Mouse (Mus musculus): Measurements from ENCODE around the gene Ntn1.

Gene Ntn1

DNA sequence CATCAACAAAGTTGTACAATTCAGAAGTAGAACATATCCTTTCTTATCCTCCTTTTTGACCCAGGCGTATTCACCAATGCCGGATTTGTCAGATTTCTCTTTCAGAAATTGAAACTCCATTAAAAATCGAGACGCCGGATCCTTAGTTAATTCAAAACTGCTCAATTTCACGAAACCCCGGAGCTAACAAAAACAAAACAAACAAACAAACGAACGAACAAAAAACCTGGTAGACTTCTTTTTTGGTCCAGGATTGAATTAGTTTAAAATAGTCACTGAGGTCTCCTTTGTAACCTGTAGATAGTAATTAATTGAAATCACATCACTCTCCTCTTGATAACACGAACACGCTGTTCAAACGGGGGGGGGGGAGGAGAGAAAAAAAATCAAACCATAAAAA lies 16.5 kb downstream of the Ntn1 start:
- DNase-seq (ENCODE audit: low spot score in 2 of 2): no peak

DNA sequence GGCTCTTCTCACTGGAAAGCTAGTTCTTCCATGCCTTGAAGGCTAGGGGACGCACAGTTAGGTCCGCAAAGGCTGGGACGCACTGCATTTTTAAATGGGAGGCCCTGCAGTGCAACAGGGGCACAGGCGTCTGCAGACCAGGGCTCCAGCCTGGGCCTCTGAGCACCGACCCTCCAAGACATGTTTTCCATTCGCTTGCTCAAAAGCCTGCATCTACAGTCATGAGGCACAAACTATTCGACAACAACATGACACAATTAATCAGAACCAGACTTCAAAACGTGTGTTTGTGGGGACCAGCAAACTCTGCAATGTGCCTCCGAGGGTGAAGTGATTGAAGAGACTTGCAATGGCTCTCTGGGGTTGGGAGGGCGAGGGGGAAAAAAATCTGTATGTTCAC lies 17.1 kb downstream of the Ntn1 start:
- DNase-seq (ENCODE audit: low spot score in 2 of 2): no peak

GRCm38 (mm10) chr11:68381833-68382232 lies 18.8 kb downstream of the Ntn1 start:
- no peak for DNase-seq (ENCODE audit: low spot score in 2 of 2)

- DNase-seq (ENCODE audit: low spot score in 2 of 2): no peak
Observed at GRCm38 (mm10) chr11:68381318-68381717, 19.3 kb downstream of the Ntn1 start.

DNA sequence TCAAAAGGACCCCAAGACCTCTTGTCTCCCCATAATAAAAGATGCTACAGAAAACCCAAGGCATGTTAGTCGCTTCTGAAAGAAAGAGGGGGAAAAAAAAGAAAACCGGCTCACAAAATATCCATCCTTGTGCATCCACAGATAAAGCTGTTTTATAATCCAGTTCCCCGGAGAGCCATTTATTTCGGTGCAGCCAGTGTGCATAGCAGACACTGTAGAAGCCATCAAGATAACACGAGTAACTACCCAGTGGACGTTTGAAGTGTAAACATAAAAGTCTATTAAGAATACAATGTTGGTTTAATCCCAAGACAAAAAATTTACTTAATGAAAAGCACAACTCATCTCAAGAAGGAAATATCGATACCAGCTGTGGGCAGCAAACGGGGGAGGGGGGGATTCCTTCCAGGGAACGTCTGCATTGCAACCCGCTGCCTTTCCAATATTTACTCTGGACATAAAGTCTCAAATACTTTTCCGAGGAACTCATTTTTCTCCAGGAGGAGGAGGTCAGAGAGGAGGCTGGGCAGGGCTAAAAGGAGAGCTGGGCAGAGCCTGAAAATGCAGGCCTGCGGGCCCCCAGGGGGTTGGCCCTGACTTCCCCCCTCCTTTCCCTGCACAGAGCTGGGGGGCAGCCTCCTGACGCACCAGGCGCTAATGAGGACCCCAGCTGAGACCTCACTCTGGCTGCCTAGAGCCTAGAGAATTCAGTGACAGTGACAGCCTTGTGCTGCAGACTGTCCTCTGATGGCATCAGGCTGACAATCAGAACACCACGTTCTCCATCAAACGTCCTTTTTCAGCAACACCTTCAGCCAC lies 21.5 kb downstream of the Ntn1 start:
- DNase-seq (ENCODE audit: low spot score in 2 of 2): no peak

GRCm38 (mm10) chr11:68378419-68378818 lies 22.2 kb downstream of the Ntn1 start:
- no peak for DNase-seq (ENCODE audit: low spot score in 2 of 2)

- no peak for DNase-seq (ENCODE audit: low spot score in 2 of 2)
Observed at GRCm38 (mm10) chr11:68373105-68373504, 27.5 kb downstream of the Ntn1 start.

DNA sequence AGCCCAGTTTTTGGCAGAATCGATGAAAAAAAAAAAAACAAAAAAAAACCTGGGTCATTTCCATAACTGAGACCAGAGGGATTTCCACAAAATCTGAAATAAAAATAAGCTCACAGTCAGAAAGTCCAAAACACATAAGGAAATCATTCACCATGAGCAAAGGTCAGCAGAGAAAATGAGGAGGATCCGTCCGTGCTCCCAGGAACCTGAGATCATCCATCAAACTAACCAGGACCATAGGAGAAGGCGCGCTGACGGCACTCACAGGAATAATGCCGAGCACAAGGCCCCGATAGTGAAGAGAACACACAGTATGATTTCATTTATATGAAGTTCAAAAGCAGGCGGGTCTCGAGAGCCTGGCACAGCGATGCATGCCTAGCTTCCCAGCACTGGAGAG lies 29.0 kb downstream of the Ntn1 start:
- no peak for DNase-seq (ENCODE audit: low spot score in 2 of 2)

DNA sequence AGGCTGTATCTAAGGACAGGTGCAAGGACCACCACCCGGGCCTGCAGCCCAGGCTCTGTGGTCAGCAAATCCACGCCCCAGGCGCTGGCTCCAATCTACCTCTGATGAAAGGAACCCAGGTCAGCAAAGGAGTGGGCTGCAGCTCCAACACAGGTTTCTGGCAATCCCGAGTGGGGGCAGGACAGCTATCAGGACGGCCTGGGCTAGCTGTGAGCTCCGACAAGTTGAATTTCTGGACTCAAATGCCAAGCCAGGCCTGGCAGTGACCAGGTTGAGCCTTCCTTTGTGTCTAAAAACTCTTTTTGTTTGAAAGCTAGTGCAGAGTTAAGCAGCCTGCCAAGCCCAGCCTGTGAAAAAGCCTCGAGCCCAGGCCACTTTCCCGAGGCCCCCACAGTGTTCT lies 43.7 kb downstream of the Ntn1 start:
- DNase-seq (ENCODE audit: low spot score in 2 of 2): peak in 1 of 2 experiments; percentile 35

DNA sequence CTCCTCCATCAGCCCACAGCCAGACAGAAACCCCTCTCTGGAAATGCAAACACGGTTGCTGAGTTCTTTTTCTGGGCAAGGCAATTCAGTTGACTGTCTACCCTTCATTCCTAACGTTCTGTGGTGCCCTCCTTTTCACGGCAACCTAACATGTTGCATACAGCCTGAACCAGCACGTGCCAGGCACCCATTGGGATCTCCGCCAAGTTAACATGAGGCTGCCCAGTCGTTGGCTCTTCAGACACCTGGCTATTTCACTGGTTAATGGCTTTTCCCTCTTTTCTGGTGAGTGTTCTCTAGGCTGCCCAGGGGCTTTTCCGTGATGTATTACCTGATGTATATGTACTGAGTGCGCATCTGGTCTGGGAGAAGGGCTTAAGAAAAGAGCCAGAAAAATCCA lies 45.1 kb downstream of the Ntn1 start:
- DNase-seq (ENCODE audit: low spot score in 2 of 2): no peak

DNA sequence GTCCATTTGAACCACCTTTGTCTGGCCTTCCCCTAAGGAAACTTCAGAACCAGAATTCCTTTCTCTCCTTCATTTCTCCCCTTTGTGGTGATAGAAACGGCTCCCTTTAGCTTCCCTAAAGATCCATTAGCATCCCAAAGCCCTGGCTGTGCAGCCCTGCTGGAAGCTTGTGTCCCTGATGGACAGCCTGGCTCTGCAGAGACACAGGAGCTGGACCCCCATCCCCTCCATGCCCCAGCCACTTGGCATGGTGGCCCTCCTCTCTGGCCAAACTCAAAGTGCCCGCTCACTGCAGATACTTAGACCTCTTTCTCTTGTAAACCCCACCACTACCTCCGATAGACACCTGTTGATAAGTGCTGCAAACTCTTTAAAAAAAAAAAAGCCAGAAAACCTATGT lies 45.8 kb downstream of the Ntn1 start:
- DNase-seq (ENCODE audit: low spot score in 2 of 2): no peak

DNA sequence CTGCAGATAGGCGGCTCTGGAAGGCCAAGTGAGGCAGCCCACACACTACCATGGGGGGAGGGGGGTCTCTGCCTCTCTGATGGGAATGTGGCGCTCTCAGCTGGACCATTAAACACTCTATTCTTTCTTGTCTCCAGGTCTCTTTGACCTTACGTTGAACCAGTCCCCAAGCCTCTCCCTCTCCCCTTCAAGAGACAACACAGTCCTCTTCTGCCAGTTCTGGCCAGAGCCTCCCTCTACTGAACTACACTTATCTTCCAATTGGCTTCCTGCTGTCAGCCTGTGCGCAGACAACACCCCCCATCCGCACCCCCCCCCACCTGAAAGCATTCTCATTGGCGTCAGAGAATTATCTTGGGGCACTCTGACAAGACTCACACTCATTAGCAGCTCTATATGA lies 48.4 kb downstream of the Ntn1 start:
- no peak for DNase-seq (ENCODE audit: low spot score in 2 of 2)

DNA sequence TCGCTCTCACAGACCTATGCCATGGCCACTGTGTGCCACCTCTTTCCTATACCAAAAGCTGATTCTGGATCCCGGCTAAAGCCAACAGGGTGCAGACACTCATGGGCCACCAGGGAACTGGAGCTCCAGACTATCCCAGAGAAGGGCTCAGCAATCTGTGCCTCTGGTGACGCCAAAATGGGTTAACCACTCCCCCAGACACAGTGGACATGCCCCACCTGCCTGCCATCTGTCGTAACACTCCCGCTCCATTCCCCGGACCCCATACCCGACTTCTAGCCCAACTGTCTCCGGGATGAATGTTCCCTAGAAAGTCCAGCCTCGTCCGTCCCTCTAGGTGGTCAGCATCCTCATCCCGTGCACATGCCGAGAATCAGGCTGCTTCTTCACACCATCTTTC lies 51.8 kb downstream of the Ntn1 start:
- DNase-seq (ENCODE audit: low spot score in 2 of 2): no peak

GRCm38 (mm10) chr11:68348083-68348482 lies 52.5 kb downstream of the Ntn1 start:
- no peak for DNase-seq (ENCODE audit: low spot score in 2 of 2)

DNA sequence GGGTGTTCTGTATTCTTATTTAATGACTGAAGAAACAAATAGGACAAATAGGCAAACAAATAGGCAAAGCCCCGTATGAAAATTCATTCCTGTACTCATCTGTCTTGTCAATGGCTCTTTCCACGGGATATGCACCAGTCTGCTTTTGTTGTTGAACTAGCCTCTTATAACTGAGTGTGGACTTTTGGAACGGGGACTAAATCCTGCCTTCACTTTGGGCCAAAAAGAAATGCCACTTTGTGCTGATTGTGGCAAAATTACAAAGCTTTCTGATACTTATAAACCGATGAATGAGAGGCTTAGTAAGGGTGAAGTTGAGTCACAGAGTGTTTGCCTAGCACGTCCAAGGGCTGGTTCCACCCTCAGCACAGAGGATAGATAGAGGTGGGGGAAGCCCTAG lies 53.1 kb downstream of the Ntn1 start:
- no peak for DNase-seq (ENCODE audit: low spot score in 2 of 2)

GRCm38 (mm10) chr11:68346099-68346498 lies 54.5 kb downstream of the Ntn1 start:
- no peak for DNase-seq (ENCODE audit: low spot score in 2 of 2)

- DNase-seq (ENCODE audit: low spot score in 2 of 2): no peak
Observed at GRCm38 (mm10) chr11:68344221-68344620, 56.4 kb downstream of the Ntn1 start.

DNA sequence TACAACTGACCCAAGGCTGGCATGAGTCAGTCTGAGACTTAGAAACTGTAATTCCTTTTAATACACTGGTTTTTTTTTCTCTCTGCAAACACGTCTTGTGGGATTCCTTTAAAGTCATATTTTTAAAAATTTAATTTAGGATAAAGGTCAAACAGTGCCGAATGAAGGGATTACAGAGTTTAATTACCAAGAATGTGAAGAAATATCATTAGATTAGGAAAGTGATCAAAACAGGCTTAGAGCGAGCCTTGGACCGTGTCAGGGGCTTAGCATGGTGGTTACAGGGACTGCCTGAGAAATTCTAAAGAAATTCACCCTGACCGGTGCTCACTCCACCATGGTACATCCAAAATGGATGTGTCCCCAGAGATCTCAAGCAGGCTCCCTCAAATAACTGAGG lies 57.9 kb downstream of the Ntn1 start:
- no peak for DNase-seq (ENCODE audit: low spot score in 2 of 2)

- no peak for DNase-seq (ENCODE audit: low spot score in 2 of 2)
Observed at GRCm38 (mm10) chr11:68342003-68342400, 58.6 kb downstream of the Ntn1 start.

DNA sequence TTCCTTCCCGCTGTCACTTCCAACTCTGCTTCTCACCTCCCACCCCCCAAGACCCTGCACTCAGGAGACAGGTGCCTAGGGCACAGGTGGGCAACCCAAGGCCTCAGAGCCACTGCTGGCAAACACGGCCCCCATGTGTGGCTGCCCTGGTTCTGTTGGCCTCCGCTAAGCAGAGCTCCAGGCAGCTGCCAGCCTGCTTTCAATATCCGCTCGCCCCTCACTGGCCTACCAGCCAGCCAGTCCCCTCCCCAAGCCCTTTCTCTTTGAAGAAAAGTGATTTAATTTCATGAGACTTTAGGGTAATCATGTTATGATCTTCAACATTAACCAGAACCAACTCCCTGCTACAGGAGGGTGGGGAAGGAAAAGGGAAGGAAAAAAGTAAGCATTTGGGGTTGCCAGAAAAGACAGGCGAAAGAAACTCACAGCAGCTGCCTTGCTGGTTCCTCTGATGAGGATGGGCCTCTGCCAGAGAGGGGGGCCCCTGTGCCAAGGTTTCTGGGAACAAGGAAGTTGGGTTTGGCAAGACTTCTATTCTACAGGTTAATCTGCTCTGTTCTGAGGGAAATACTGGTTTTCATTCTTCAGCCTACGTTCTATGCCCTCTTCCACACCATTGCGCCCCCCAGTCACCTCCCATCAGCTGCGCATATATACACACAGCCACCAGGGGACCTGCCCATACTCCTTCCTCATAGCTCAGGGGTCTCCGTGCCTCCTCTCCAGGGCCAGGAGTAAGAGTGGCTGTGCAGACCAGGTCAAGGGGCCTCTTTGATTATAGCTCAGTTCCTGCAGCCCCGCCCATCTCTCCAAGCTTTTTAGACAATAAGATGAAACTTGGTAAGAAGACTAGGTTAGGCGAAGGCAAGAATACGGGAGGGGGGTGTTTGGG lies 59.3 kb downstream of the Ntn1 start:
- DNase-seq (ENCODE audit: low spot score in 2 of 2): peak; percentile 68 to 76

GRCm38 (mm10) chr11:68340366-68340765 lies 60.3 kb downstream of the Ntn1 start:
- DNase-seq (ENCODE audit: low spot score in 2 of 2): no peak

DNA sequence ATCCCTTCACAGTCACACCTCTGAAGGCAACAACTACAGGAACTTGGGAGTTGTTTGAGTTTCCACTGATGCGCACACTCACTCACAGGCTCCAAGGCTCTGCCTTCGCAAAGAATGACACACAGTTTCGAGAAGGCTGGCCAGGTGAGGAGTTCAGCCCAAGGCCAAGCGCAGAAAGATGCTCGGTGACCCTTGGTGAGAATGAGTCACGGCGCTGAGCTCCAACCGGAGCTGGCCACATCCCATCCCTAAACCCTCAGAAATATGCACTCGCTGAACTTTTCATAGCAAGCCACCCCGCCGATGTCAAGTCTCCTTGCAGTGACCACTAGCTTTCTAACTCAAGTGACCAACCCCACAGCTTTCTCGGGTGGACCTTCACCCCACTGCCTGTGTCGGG lies 60.8 kb downstream of the Ntn1 start:
- no peak for DNase-seq (ENCODE audit: low spot score in 2 of 2)

GRCm38 (mm10) chr11:68339331-68339730 lies 61.3 kb downstream of the Ntn1 start:
- no peak for DNase-seq (ENCODE audit: low spot score in 2 of 2)
